Mouse (Mus musculus) hindbrain, embryonic 13.5 days (tissue): ENCODE data around the gene Apoc3. TPM values are rescaled to one million over a fixed set of nuclear protein-coding genes. Genes with fewer than 3 reads are reported as not detected.

Source experiments
- ATAC-seq: fragments of 200-750 bp; cut with Nextera tagmentation; 2 replicates; pipeline ENCODE4 v1.8.0; 2017; ENCODE audit warnings: moderate TSS enrichment; ENCODE audit not compliant: low FRiP score
- H3K27ac ChIP-seq: fragments of 300-500 bp; sonication (generic); 2 replicates; pipeline ENCODE4 v1.5.1; 2015; ENCODE audit warnings: inconsistent platforms, mild to moderate bottlenecking, moderate library complexity
- H3K27me3 ChIP-seq: fragments of 300-500 bp; sonication (generic); 2 replicates; pipeline ENCODE4 v1.6.1; 2015; ENCODE audit warnings: mild to moderate bottlenecking, inconsistent platforms
- H3K36me3 ChIP-seq: fragments of 300-500 bp; sonication (generic); 2 replicates; pipeline ENCODE4 v1.6.1; 2015; ENCODE audit warnings: mild to moderate bottlenecking, inconsistent platforms
- H3K4me1 ChIP-seq: fragments of 300-500 bp; sonication (generic); replicated peaks from 2 replicates; pipeline ENCODE4 v1.6.1; 2015; ENCODE audit warnings: inconsistent platforms
- H3K4me2 ChIP-seq: fragments of 300-500 bp; sonication (generic); 2 replicates; pipeline ENCODE4 v1.6.1; 2015; ENCODE audit warnings: inconsistent platforms, mild to moderate bottlenecking, moderate library complexity
- H3K4me3 ChIP-seq: fragments of 300-500 bp; sonication (generic); 2 replicates; pipeline ENCODE4 v1.5.1; 2015; ENCODE audit warnings: mild to moderate bottlenecking, inconsistent platforms
- H3K9ac ChIP-seq: fragments of 300-500 bp; sonication (generic); 2 replicates; pipeline ENCODE4 v1.6.1; 2015; ENCODE audit warnings: mild to moderate bottlenecking, inconsistent platforms
- H3K9me3 ChIP-seq: fragments of 300-500 bp; sonication (generic); 2 replicates; pipeline ENCODE4 v1.6.1; 2016; ENCODE audit warnings: inconsistent platforms
- WGBS: fragments of 180-500 bp; shearing (Covaris S2); methylation state at CpG from one replicate; pipeline ENCODE4 v1.1.7; 2015; 5-methylcytosine and 5-hydroxymethylcytosine counted together
- polyA plus RNA-seq: library from polyadenylated mRNA; unstranded; fragments of >200 nt; fragmentation: Nextera tagmentation; extraction: Ambion mirVana; gene quantifications from 2 replicates; pipeline ENCODE4 v1.2.1, GENCODE M21; 2015

Apoc3 gene
- polyA plus RNA-seq, 1 experiment from 2014 or later, result not detected

DNA sequence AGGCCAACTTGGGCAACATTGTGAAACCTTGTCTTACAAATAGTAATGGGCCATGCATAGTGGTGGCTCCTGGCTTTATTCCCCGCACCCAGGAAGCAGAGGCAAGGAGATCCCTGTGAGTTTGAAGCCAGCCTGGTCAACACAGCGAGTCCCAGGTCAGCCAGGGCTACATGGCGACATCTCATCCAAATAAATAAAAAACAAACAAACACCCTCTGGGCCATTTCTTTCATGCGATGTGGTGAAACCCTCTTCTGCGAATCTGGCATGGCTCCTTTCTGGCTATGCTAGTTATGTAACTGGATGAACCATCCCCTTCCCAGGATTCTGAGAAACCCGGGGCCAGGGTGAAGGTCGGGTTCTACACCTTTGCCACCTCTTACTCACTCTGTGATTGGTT lies 20.7 kb upstream of the Apoc3 start:
- no peaks in the 10 kb centered on the region; the same call in 1 of the 2 replicates for H3K4me1 ChIP-seq
- H3K27me3 ChIP-seq, result 0 out of 2 replicates have a peak, but pooled peaks cover 2% of the 10 kb centered on the region
- no peak overlapping the region for H3K9ac ChIP-seq
- H3K36me3 ChIP-seq, result no peaks in the 10 kb centered on the region
- H3K4me3 ChIP-seq, result no peak overlapping the region
- no peaks in the 10 kb centered on the region for H3K9me3 ChIP-seq
- WGBS, result 93% methylated on average over 7 of the region's 7 CpGs
- H3K27ac ChIP-seq, result no peak overlapping the region
- H3K4me2 ChIP-seq, result no peak overlapping the region
- no peak for ATAC-seq

GRCm38 (mm10) chr9:46246752-46247324 lies 11.4 kb upstream of the Apoc3 start:
- ATAC-seq, result no peak
- H3K4me2 ChIP-seq, result no peak overlapping the region
- 22% methylated on average over 11 of the region's 11 CpGs for WGBS

DNA sequence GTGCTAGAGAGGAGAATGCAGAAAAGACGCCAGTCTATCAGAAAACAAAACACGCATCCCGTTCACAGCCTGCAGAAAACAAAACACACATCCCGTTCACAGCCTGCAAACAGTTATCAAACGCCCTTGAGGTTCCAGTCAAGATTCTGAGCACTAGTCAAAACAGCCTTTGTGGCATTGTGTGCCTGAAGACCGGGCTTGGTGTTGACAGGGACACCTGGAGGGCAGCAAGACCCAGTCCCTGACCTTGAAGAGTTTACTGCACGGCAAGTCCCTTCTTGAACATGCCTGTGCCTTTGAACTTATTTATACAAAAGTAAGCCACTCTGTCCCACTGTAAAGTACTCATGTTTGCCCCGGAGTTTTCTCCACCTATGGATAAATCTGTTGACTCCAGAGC lies 8.1 kb upstream of the Apoc3 start:
- no peak overlapping the region for H3K4me2 ChIP-seq
- 0 out of 2 replicates have a peak, but pooled peaks cover 8% of the 10 kb centered on the region for H3K27me3 ChIP-seq
- no peak for ATAC-seq
- H3K36me3 ChIP-seq, result no peaks in the 10 kb centered on the region
- no peak overlapping the region for H3K27ac ChIP-seq
- H3K9ac ChIP-seq, result no peak overlapping the region
- 0 out of 2 replicates have a peak, but pooled peaks cover 6% of the 10 kb centered on the region for H3K4me1 ChIP-seq
- H3K9me3 ChIP-seq, result no peaks in the 10 kb centered on the region
- 65% methylated on average over 8 of the region's 8 CpGs for WGBS
- no peak overlapping the region for H3K4me3 ChIP-seq

More at GRCm38 (mm10) chr9:46246752-46247324, 11.4 kb upstream of the Apoc3 start:
- Histone ChIP-seq H3K9me3 (no peaks in the 10 kb centered on the region), H3K9ac (no peak overlapping the region), H3K27ac (no peak overlapping the region), H3K36me3 (no peaks in the 10 kb centered on the region), H3K4me1 (0 out of 2 replicates have a peak, but pooled peaks cover 6% of the 10 kb centered on the region), H3K27me3 (0 out of 2 replicates have a peak, but pooled peaks cover 8% of the 10 kb centered on the region), H3K4me3 (no peak overlapping the region)

DNA sequence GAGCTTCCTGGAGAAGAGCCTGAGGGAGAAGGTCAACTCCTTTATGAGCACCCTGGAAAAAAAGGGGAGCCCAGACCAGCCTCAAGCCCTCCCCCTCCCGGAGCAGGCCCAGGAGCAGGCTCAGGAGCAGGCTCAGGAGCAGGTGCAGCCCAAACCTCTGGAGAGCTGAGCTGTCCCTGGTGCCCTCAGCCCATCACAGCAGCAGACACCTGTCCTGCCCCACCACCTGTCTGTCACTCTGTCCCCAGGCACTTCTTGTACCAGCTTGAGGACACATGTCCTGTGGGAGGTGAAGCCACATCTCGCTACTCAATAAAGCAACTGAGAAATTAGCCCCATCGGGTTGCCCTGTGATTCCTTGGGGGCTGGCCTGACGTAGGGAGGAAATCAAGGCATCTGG lies 7.7 kb upstream of the Apoc3 start:
- 64% methylated on average over 4 of the region's 4 CpGs for WGBS
- no peaks in the 10 kb centered on the region for H3K9me3 ChIP-seq
- no peak overlapping the region for H3K4me2 ChIP-seq

GRCm38 (mm10) chr9:46241818-46242217 lies 6.4 kb upstream of the Apoc3 start:
- 85% methylated on average over 2 of the region's 2 CpGs for WGBS
- Histone ChIP-seq H3K27ac (no peak overlapping the region), H3K9me3 (no peaks in the 10 kb centered on the region), H3K4me1 (0 out of 2 replicates have a peak, but pooled peaks cover 6% of the 10 kb centered on the region), H3K27me3 (0 out of 2 replicates have a peak, but pooled peaks cover 8% of the 10 kb centered on the region), H3K4me3 (no peak overlapping the region), H3K36me3 (no peaks in the 10 kb centered on the region), H3K9ac (no peak overlapping the region), H3K4me2 (no peak overlapping the region)
- no peak for ATAC-seq

More for the DNA sequence above, 7.7 kb upstream of the Apoc3 start:
- H3K4me3 ChIP-seq, result no peak overlapping the region
- H3K4me1 ChIP-seq, result 0 out of 2 replicates have a peak, but pooled peaks cover 6% of the 10 kb centered on the region
- 0 out of 2 replicates have a peak, but pooled peaks cover 8% of the 10 kb centered on the region for H3K27me3 ChIP-seq
- H3K9ac ChIP-seq, result no peak overlapping the region
- no peaks in the 10 kb centered on the region for H3K36me3 ChIP-seq
- H3K27ac ChIP-seq, result no peak overlapping the region
- no peak for ATAC-seq

DNA sequence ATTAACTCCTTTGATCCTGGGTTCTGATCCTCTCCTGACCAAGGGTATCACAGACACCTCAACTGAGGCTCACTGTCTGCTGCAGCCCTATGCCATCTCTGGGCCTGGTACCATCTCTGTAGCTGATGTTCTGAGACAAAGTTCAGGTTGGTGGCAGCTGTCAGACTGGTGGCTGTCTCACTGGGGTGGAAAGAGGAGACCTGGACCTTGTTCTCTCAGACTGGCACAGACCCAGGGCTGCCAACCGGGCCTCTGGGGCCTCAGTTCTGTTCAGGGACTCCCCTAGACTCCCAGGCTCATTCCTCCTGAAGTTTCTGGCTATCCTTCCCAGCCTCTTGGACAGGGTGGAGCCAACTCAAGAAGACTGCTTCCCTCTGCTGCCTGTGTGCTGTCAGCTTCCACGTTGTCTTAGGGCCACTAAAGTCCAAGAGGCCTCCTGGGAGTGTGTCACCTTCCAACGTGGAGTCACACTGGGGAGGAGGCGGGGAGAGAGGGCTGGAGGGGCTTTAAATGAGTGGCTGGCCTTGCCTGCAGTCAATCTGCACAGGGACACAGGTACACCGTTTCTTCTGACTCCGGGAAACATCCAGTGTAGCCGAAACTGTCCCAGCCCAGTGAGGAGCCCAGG lies 5.2 kb upstream of the Apoc3 start, which contains the start of gene Apoa4:
TSS of gene Apoa4 (plus strand) at position 171 of the 628 bp plus-strand sequence.
- ATAC-seq, result no peak
- Histone ChIP-seq H3K36me3 (no peaks in the 10 kb centered on the region), H3K9me3 (no peaks in the 10 kb centered on the region), H3K4me3 (no peak within 1 kb of the TSS), H3K9ac (no peak within 1 kb of the TSS), H3K27ac (no peak within 1 kb of the TSS), H3K4me1 (0 out of 2 replicates have a peak, but pooled peaks cover 6% of the 10 kb centered on the region), H3K27me3 (0 out of 2 replicates have a peak, but pooled peaks cover 8% of the 10 kb centered on the region), H3K4me2 (no peak within 1 kb of the TSS)
- WGBS, result 76% methylated on average over 7 of the region's 7 CpGs

- H3K27ac ChIP-seq, result no peak overlapping the region
- 95% methylated on average over 7 of the region's 7 CpGs for WGBS
Measured at GRCm38 (mm10) chr9:46238850-46239249, 3.4 kb upstream of the Apoc3 start.

GRCm38 (mm10) chr9:46235649-46236048 lies 213 bp upstream of the Apoc3 start:
- peaks cover 3% of the 10 kb centered on the region; the same call in 1 of the 2 replicates for H3K4me1 ChIP-seq
- no peak overlapping the region for H3K4me3 ChIP-seq
- 70% methylated on average over 4 of the region's 4 CpGs for WGBS
- no peak overlapping the region for H3K27ac ChIP-seq
- H3K9me3 ChIP-seq, result no peaks in the 10 kb centered on the region
- H3K27me3 ChIP-seq, result 0 out of 2 replicates have a peak, but pooled peaks cover 8% of the 10 kb centered on the region
- H3K4me2 ChIP-seq, result no peak overlapping the region
- no peak overlapping the region for H3K9ac ChIP-seq
- H3K36me3 ChIP-seq, result no peaks in the 10 kb centered on the region
- ATAC-seq, result no peak

More at GRCm38 (mm10) chr9:46238850-46239249, 3.4 kb upstream of the Apoc3 start:
- Histone ChIP-seq H3K27me3 (0 out of 2 replicates have a peak, but pooled peaks cover 8% of the 10 kb centered on the region), H3K4me3 (no peak overlapping the region), H3K36me3 (no peaks in the 10 kb centered on the region), H3K4me1 (0 out of 2 replicates have a peak, but pooled peaks cover 6% of the 10 kb centered on the region), H3K9ac (no peak overlapping the region), H3K9me3 (no peaks in the 10 kb centered on the region), H3K4me2 (no peak overlapping the region)
- no peak for ATAC-seq

GRCm38 (mm10) chr9:46235196-46235595 lies 240 bp downstream of the Apoc3 start:
- no peak for ATAC-seq
- H3K9me3 ChIP-seq, result no peaks in the 10 kb centered on the region

DNA sequence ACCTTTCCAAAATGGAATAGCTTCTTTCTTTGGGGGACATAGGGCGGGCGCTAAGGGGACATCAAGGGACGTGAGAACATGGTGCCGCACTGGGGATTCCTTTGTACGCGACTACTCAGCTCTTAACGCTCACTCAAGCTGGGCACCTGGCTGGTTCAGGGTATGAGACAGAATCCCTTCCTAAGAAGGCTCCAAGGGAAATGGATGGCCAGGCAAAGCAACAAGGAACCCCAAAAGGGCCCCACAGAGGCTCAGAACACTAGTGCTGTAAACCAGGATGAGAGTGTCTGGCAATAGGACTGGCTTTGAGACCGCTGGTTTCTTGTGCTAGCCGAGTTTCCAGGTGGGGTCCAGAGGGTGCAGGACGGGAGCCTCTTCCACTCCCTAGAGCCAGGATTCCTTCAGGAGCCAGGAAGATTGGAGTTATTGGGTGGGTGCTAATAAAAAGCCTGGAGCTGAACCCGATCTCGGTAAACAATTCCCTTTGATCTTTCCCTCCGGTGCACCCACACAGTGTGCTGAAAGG lies 4.9 kb downstream of the Apoc3 start:
- H3K27ac ChIP-seq, result peak overlapping the region; percentile 69
- H3K9ac ChIP-seq, result peak overlapping the region; percentile 73
- ATAC-seq, result peak; percentile 56
- peaks cover 10% of the 10 kb centered on the region; the same call in 1 of the 2 replicates for H3K4me1 ChIP-seq
- peak overlapping the region; percentile 40 for H3K4me3 ChIP-seq
- no peaks in the 10 kb centered on the region for H3K36me3 ChIP-seq
- peak overlapping the region; percentile 61 for H3K4me2 ChIP-seq
- WGBS, result 19% methylated on average over 13 of the region's 13 CpGs
- no peaks in the 10 kb centered on the region for H3K9me3 ChIP-seq
- 0 out of 2 replicates have a peak, but pooled peaks cover 8% of the 10 kb centered on the region for H3K27me3 ChIP-seq

More at GRCm38 (mm10) chr9:46235196-46235595, 240 bp downstream of the Apoc3 start:
- H3K4me1 ChIP-seq, result peaks cover 7% of the 10 kb centered on the region; the same call in 1 of the 2 replicates
- H3K27ac ChIP-seq, result no peak overlapping the region
- no peaks in the 10 kb centered on the region for H3K36me3 ChIP-seq
- WGBS, result 87% methylated on average over 6 of the region's 6 CpGs
- H3K9ac ChIP-seq, result no peak overlapping the region
- no peak overlapping the region for H3K4me3 ChIP-seq
- H3K4me2 ChIP-seq, result no peak overlapping the region
- 0 out of 2 replicates have a peak, but pooled peaks cover 8% of the 10 kb centered on the region for H3K27me3 ChIP-seq

DNA sequence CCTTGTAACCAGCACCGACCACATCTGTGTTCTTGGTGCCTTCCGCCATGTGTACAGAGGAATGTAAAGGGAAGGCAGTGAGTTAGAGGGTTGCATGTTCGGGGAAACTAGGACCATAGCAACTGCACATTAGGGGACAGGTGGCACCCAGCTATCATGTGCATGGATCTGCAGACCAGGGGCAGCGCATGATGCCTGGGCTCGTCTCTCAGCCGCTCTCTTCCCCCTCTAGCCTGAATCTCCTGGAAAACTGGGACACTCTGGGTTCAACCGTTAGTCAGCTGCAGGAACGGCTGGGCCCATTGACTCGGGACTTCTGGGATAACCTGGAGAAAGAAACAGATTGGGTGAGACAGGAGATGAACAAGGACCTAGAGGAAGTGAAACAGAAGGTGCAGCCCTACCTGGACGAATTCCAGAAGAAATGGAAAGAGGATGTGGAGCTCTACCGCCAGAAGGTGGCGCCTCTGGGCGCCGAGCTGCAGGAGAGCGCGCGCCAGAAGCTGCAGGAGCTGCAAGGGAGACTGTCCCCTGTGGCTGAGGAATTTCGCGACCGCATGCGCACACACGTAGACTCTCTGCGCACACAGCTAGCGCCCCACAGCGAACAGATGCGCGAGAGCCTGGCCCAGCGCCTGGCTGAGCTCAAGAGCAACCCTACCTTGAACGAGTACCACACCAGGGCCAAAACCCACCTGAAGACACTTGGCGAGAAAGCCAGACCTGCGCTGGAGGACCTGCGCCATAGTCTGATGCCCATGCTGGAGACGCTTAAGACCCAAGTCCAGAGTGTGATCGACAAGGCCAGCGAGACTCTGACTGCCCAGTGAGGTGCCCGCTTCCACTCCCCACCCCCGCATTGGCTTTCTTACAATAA lies 5.6 kb downstream of the Apoc3 start:
- H3K27me3 ChIP-seq, result 0 out of 2 replicates have a peak, but pooled peaks cover 8% of the 10 kb centered on the region
- WGBS, result 16% methylated on average over 37 of the region's 37 CpGs
- H3K27ac ChIP-seq, result peak overlapping the region; percentile 69
- no peaks in the 10 kb centered on the region for H3K36me3 ChIP-seq
- no peaks in the 10 kb centered on the region for H3K9me3 ChIP-seq
- H3K4me2 ChIP-seq, result peak overlapping the region; percentile 61
- peak overlapping the region; percentile 73 for H3K9ac ChIP-seq
- H3K4me1 ChIP-seq, result peaks cover 10% of the 10 kb centered on the region; the same call in 1 of the 2 replicates
- peak overlapping the region; percentile 40 for H3K4me3 ChIP-seq
- ATAC-seq, result peak; percentile 96
